ENCODE assay signal across 7 mouse cellular contexts in genomic region chr14:101640153-101640843, GRCm38 (mm10). TPM values are rescaled to one million over a fixed set of nuclear protein-coding genes. Genes with fewer than 3 reads are reported as not detected.
DNase-seq lines count a peak whose midpoint lies in the region; ATAC-seq lines count a peak whose summit lies in the region.

Commd6 (minus strand) TSS chr14:101640686.

- peak within 1 kb of the TSS; percentile 84 for H3K9ac ChIP-seq in midbrain, embryonic 13.5 days (replicated peaks)

- H3K4me3 ChIP-seq in embryonic facial prominence, embryonic 10.5 days: peak within 1 kb of the TSS; percentile 90
- H3K4me3 ChIP-seq in limb, embryonic 10.5 days: peak within 1 kb of the TSS; percentile 88
- H3K4me3 ChIP-seq in midbrain, embryonic 13.5 days (replicated peaks): peak within 1 kb of the TSS; percentile 82

- peaks cover 5% of the 10 kb centered on the region for H3K36me3 ChIP-seq in embryonic facial prominence, embryonic 10.5 days (replicated peaks)
- H3K36me3 ChIP-seq in limb, embryonic 10.5 days: peaks cover 4% of the 10 kb centered on the region; the same call in 1 of the 2 replicates
- peaks cover 5% of the 10 kb centered on the region for H3K36me3 ChIP-seq in midbrain, embryonic 13.5 days

- peak; percentile 92 for DNase-seq in adrenal gland, postnatal 10 days
- DNase-seq in embryonic facial prominence, embryonic 10.5 days (ENCODE audit: low spot score): peak; percentile 90
- peak; percentile 94 for DNase-seq in kidney, adult 11 months
- peak; percentile 91 for DNase-seq in limb, embryonic 10.5 days (ENCODE audit: low spot score)
- peak; percentile 83 for DNase-seq in spleen, adult 12 weeks (ENCODE audit: low spot score)

- peak; percentile 94 for ATAC-seq in granulocyte monocyte progenitor cell, adult 5-6 weeks (replicated peaks; ENCODE audit: poor library complexity, severe bottlenecking)
- ATAC-seq in midbrain, embryonic 13.5 days: peak; percentile 99

- WGBS in embryonic facial prominence, embryonic 10.5 days: under 1% methylated on average over 39 of the region's 39 CpGs
- WGBS in limb, embryonic 10.5 days: under 1% methylated on average over 39 of the region's 39 CpGs
- under 1% methylated on average over 39 of the region's 39 CpGs for WGBS in midbrain, embryonic 13.5 days

- no peaks in the 10 kb centered on the region for H3K9me3 ChIP-seq in embryonic facial prominence, embryonic 10.5 days
- no peaks in the 10 kb centered on the region for H3K9me3 ChIP-seq in limb, embryonic 10.5 days (replicated peaks)
- H3K9me3 ChIP-seq in midbrain, embryonic 13.5 days: no peaks in the 10 kb centered on the region

- no peaks in the 10 kb centered on the region for H3K27me3 ChIP-seq in embryonic facial prominence, embryonic 10.5 days (replicated peaks; ENCODE audit: low read depth, poor library complexity, severe bottlenecking)
- no peaks in the 10 kb centered on the region for H3K27me3 ChIP-seq in limb, embryonic 10.5 days (ENCODE audit: low read depth, poor library complexity, severe bottlenecking)
- no peaks in the 10 kb centered on the region for H3K27me3 ChIP-seq in midbrain, embryonic 13.5 days

- peak within 1 kb of the TSS; percentile 78 for H3K4me2 ChIP-seq in midbrain, embryonic 13.5 days (replicated peaks)

- H3K27ac ChIP-seq in embryonic facial prominence, embryonic 10.5 days (replicated peaks): peak within 1 kb of the TSS; percentile 91
- H3K27ac ChIP-seq in limb, embryonic 10.5 days: peak within 1 kb of the TSS; percentile 94
- H3K27ac ChIP-seq in midbrain, embryonic 13.5 days: peak within 1 kb of the TSS; percentile 88

- peaks cover 8% of the 10 kb centered on the region; the same call in 1 of the 2 replicates for H3K4me1 ChIP-seq in embryonic facial prominence, embryonic 10.5 days
- peaks cover 10% of the 10 kb centered on the region for H3K4me1 ChIP-seq in limb, embryonic 10.5 days
- peaks cover 11% of the 10 kb centered on the region for H3K4me1 ChIP-seq in midbrain, embryonic 13.5 days (replicated peaks)

RNA-seq across cellular contexts. Expression of gene Commd6, which starts in this region (rescaled TPM):
- 10 to 100 TPM; 62.2 to 69.4 TPM for total RNA-seq in adrenal gland, postnatal 10 days (2021)
- 100.0 and 105 TPM in 2 replicates for polyA plus RNA-seq in embryonic facial prominence, embryonic 10.5 days (2016; fragmentation: Nextera tagmentation; extraction: Ambion mirVana)
- total RNA-seq in granulocyte monocyte progenitor cell, adult 5-6 weeks (2014; fragmentation: Nextera tagmentation): 32.5 and 49.6 TPM in 2 replicates
- 27.4 and 28.2 TPM in 2 replicates for total RNA-seq in granulocyte monocyte progenitor cell, adult 5-6 weeks (2017)
- 92.1 and 96.1 TPM in 2 replicates for polyA plus RNA-seq in limb, embryonic 10.5 days (2016; fragmentation: Nextera tagmentation; extraction: Ambion mirVana)
- polyA plus RNA-seq in midbrain, embryonic 13.5 days (2015; fragmentation: Nextera tagmentation; extraction: Ambion mirVana): 102 and 107 TPM in 2 replicates

Comparison
In these comparisons a context has a peak if more than half of its experiments do, and no peak if none do; other contexts are left out.
1. Peak in every context shown above with its lines: DNase-seq, ATAC-seq, H3K4me3 ChIP-seq and H3K27ac ChIP-seq.